Mouse (Mus musculus): ENCODE measurements around the gene Pnpla8. TPM values are rescaled to one million over a fixed set of nuclear protein-coding genes. Genes with fewer than 3 reads are reported as not detected.

Gene Pnpla8
- total RNA-seq, 2 experiments from 2014 or later, result 123 to 143 TPM

DNA sequence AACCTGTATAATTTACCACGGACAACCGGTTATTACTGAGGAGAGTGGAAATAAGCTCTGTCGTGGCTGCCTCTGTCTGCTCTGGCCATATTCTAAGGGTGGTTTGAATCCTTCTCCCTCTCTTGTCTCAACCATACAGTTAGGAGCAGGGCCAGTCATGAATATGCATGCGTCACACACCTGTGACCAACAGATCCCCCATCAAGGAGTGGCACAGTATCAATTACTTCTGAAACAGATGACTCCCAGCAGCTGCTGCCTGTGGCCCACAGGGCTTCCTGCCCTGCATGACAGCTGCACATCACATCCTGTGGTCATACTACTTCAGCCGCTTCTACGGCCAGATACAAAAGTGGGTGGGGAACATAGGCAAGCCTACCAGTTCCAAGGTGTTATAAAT is 122.9 kb downstream of the Pnpla8 start:
- no peak for DNase-seq (ENCODE audit: low spot score in 2 of 2)

- no peak for DNase-seq (ENCODE audit: low spot score in 2 of 2)
Observed at GRCm38 (mm10) chr12:44345251-44345650, 124.1 kb downstream of the Pnpla8 start.

DNA sequence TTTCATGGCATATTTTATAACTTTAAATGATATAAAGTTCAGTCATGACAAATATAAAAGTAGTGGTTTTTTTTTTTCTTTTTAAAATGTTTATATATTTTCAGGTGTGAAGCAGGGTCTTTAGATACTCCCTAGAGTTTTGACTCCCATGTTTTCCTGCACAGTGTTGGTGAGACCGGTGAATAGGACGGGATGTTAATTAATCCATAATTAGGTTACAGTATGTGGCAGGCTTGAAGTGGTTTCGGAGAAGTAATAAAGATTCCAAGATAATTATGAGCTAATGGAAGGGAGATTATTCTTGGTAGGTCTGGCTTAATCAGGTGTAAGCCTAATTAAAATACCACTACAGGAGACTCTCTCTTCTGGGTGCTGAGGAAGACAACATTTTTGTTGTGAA is 125.0 kb downstream of the Pnpla8 start:
- no peak for DNase-seq (ENCODE audit: low spot score in 2 of 2)

GRCm38 (mm10) chr12:44355116-44355515 is 133.9 kb downstream of the Pnpla8 start:
- DNase-seq (ENCODE audit: low spot score in 2 of 2), result no peak

- no peak for DNase-seq (ENCODE audit: low spot score in 2 of 2)
Observed at GRCm38 (mm10) chr12:44357460-44357859, 136.3 kb downstream of the Pnpla8 start.

- DNase-seq (ENCODE audit: low spot score in 2 of 2), result no peak
Observed at GRCm38 (mm10) chr12:44357881-44358280, 136.7 kb downstream of the Pnpla8 start.

GRCm38 (mm10) chr12:44371076-44371710 is 150.0 kb downstream of the Pnpla8 start:
- DNase-seq (ENCODE audit: low spot score in 2 of 2), result no peak

Small RNA genes lying within 50 kb of the gene (microRNA-seq; reads per million reads assigned to microRNA genes)
- gene Mir5627 (ENCODE audit: borderline number of aligned reads in 2 of 2), result 0 reads per million in 2 experiments

Other genes starting within 250 kb of the Pnpla8 start
- gene Dnajb9, start 11.0 kb upstream of the Pnpla8 start, total RNA-seq (2021), result 10 to 100 TPM; 56.9 TPM
- 1 to 10 TPM; 4.4 to 9.3 TPM for gene Nrcam, start 107.5 kb downstream of the Pnpla8 start, total RNA-seq (2021)